Mouse (Mus musculus) olfactory bulb, adult 2 months (tissue): ENCODE measurements around the gene Olfr1252.

ENCODE experiments used
- CTCF ChIP-seq: fragments of 200-500 bp; IDR thresholded peaks from 2 replicates; pipeline ENCODE4 v1.5.1; 2012; ENCODE audit warnings: low read depth, mild to moderate bottlenecking, low read length, moderate library complexity; ENCODE audit not compliant: insufficient read depth
- POLR2A ChIP-seq: fragments of 200-500 bp; IDR thresholded peaks from 2 replicates; pipeline ENCODE4 v1.6.1; 2012; ENCODE audit warnings: mild to moderate bottlenecking, low read depth, low read length, moderate library complexity; ENCODE audit not compliant: insufficient read depth

GRCm38 (mm10) chr2:89671836-89672235 lies 53.0 kb downstream of the Olfr1252 start, which contains the start of gene Olfr1251:
- TF ChIP-seq CTCF (no peak), POLR2A (no peak)
